9 mouse cellular contexts compared by ENCODE assay signal in genomic region chr5:14389184-14389890, GRCm38 (mm10).
DNase-seq lines count a peak whose midpoint lies in the region; ATAC-seq and TF ChIP-seq lines count a peak whose summit lies in the region.
"Had no signal": no experiment of that assay in that cellular context is flagged by ENCODE, and none has a peak within 500 bp of the region (broad histone marks: within the 10 kb centered on the region; RNA-seq: fewer than 3 reads in every experiment).

No protein-coding gene starts in this region.

- no peak for TF ChIP-seq POLR2A in kidney, adult 2 months (IDR thresholded peaks at IDR 0.05; ENCODE audit: low read depth, low read length)

- H3K36me3 ChIP-seq in heart, postnatal 0 days (replicated peaks; ENCODE audit: control insufficient read depth, insufficient read depth, low read length): no peaks in the 10 kb centered on the region
- no peaks in the 10 kb centered on the region for H3K36me3 ChIP-seq in heart, embryonic 12.5 days
- H3K36me3 ChIP-seq in forebrain, embryonic 12.5 days (replicated peaks): no peaks in the 10 kb centered on the region
- H3K36me3 ChIP-seq in kidney, adult 2 months (ENCODE audit: control insufficient read depth, insufficient read depth, low read length): no peaks in the 10 kb centered on the region
- H3K36me3 ChIP-seq in neural tube, embryonic 11.5 days (ENCODE audit: control insufficient read depth, insufficient read depth, low read length): no peaks in the 10 kb centered on the region

- no peaks in the 10 kb centered on the region for H3K9me3 ChIP-seq in heart, postnatal 0 days (replicated peaks; ENCODE audit: control insufficient read depth, low read length)
- H3K9me3 ChIP-seq in heart, embryonic 12.5 days (replicated peaks): no peaks in the 10 kb centered on the region; the same call in 1 of the 2 replicates
- H3K9me3 ChIP-seq in forebrain, embryonic 12.5 days: no peaks in the 10 kb centered on the region
- no peaks in the 10 kb centered on the region for H3K9me3 ChIP-seq in neural tube, embryonic 11.5 days (ENCODE audit: control insufficient read depth, low read length)
- H3K9me3 ChIP-seq: megakaryocyte, embryonic 14.5 days had no signal

- 14% methylated on average over 6 of the region's 6 CpGs for WGBS in heart, postnatal 0 days
- 24% methylated on average over 6 of the region's 6 CpGs for WGBS in heart, embryonic 12.5 days
- 26% methylated on average over 6 of the region's 6 CpGs for WGBS in forebrain, embryonic 12.5 days
- 15% methylated on average over 6 of the region's 6 CpGs for WGBS in kidney, adult 2 months
- WGBS in neural tube, embryonic 11.5 days: 24% methylated on average over 6 of the region's 6 CpGs

- H3K27ac ChIP-seq in heart, postnatal 0 days (ENCODE audit: low read depth): no peak overlapping the region
- no peak overlapping the region for H3K27ac ChIP-seq in heart, embryonic 12.5 days (ENCODE audit: poor library complexity, severe bottlenecking)
- H3K27ac ChIP-seq in forebrain, embryonic 12.5 days: no peak overlapping the region
- no peak overlapping the region for H3K27ac ChIP-seq in kidney, adult 2 months (ENCODE audit: insufficient read depth, low read depth, low read length)
- H3K27ac ChIP-seq in neural tube, embryonic 11.5 days (ENCODE audit: low read depth, low read length): no peak overlapping the region

- no peak for DNase-seq in heart, postnatal 0 days (ENCODE audit: low spot score)
- DNase-seq in c-Kit-positive CD71-negative TER-119-negative erythroid progenitor cells, embryonic 14.5 days (ENCODE audit: low read depth): peak; percentile 8
- peak; percentile 63 for DNase-seq in kidney, adult 2 months
- peak; percentile 64 to 83 for DNase-seq in left cerebral cortex, postnatal 25 days (ENCODE audit: low spot score in 2 of 2)
- peak; percentile 57 for DNase-seq in neural tube, embryonic 11.5 days (ENCODE audit: low spot score)

- no peaks in the 10 kb centered on the region for H3K27me3 ChIP-seq in heart, postnatal 0 days (ENCODE audit: control insufficient read depth, insufficient read depth, low read length)
- H3K27me3 ChIP-seq in heart, embryonic 12.5 days (replicated peaks): no peaks in the 10 kb centered on the region
- no peaks in the 10 kb centered on the region for H3K27me3 ChIP-seq in forebrain, embryonic 12.5 days
- H3K27me3 ChIP-seq in kidney, adult 2 months (replicated peaks; ENCODE audit: control insufficient read depth, insufficient read depth, low read length): no peaks in the 10 kb centered on the region
- no peaks in the 10 kb centered on the region for H3K27me3 ChIP-seq in neural tube, embryonic 11.5 days (ENCODE audit: control insufficient read depth, insufficient read depth, low read length)
- H3K27me3 ChIP-seq: megakaryocyte, embryonic 14.5 days had no signal

- ATAC-seq in heart, postnatal 0 days (ENCODE audit: insufficient read depth, low read depth): no peak
- ATAC-seq in heart, embryonic 12.5 days (ENCODE audit: insufficient number of reproducible peaks, low FRiP score): no peak
- ATAC-seq in forebrain, embryonic 12.5 days (ENCODE audit: low FRiP score): peak; percentile 88
- ATAC-seq in neural tube, embryonic 11.5 days (ENCODE audit: insufficient read depth, low FRiP score, low TSS enrichment): peak; percentile 86; the same call in 1 of the 2 replicates
- no peak for ATAC-seq in monocyte, adult 5-6 weeks (replicated peaks; ENCODE audit: insufficient number of reproducible peaks, low FRiP score, low TSS enrichment, poor library complexity, severe bottlenecking)

- H3K9ac ChIP-seq in heart, postnatal 0 days (replicated peaks; ENCODE audit: low read depth, low read length): no peak overlapping the region
- H3K9ac ChIP-seq in heart, embryonic 12.5 days: no peak overlapping the region
- H3K9ac ChIP-seq in forebrain, embryonic 12.5 days: no peak overlapping the region
- no peak overlapping the region for H3K9ac ChIP-seq in neural tube, embryonic 11.5 days (ENCODE audit: low read length)

- H3K4me3 ChIP-seq in heart, postnatal 0 days (ENCODE audit: low read depth, low read length): no peak overlapping the region
- no peak overlapping the region for H3K4me3 ChIP-seq in heart, embryonic 12.5 days
- H3K4me3 ChIP-seq in forebrain, embryonic 12.5 days (replicated peaks): no peak overlapping the region
- H3K4me3 ChIP-seq in kidney, adult 2 months (ENCODE audit: insufficient read depth, low read depth, low read length): no peak overlapping the region
- H3K4me3 ChIP-seq in neural tube, embryonic 11.5 days (ENCODE audit: low read depth, low read length): no peak overlapping the region
- H3K4me3 ChIP-seq: megakaryocyte, embryonic 14.5 days had no signal

- H3K4me2 ChIP-seq in heart, postnatal 0 days (ENCODE audit: low read depth, low read length): no peak overlapping the region
- H3K4me2 ChIP-seq in heart, embryonic 12.5 days: no peak overlapping the region
- H3K4me2 ChIP-seq in forebrain, embryonic 12.5 days: no peak overlapping the region
- no peak overlapping the region for H3K4me2 ChIP-seq in neural tube, embryonic 11.5 days (ENCODE audit: low read depth)

- TF ChIP-seq CTCF in heart, postnatal 0 days (IDR thresholded peaks at IDR 0.05; ENCODE audit: low read depth): peak; percentile 49
- peak; percentile 51; the same call in 1 of the 2 replicates for TF ChIP-seq CTCF in kidney, adult 2 months (conservative IDR thresholded peaks at IDR 0.05; ENCODE audit: insufficient read depth, insufficient read length, low read depth, low read length)

- no peaks in the 10 kb centered on the region for H3K4me1 ChIP-seq in heart, postnatal 0 days (ENCODE audit: control insufficient read depth, insufficient read depth)
- H3K4me1 ChIP-seq in heart, embryonic 12.5 days (replicated peaks): no peaks in the 10 kb centered on the region
- H3K4me1 ChIP-seq in forebrain, embryonic 12.5 days: no peaks in the 10 kb centered on the region
- H3K4me1 ChIP-seq in kidney, adult 2 months (ENCODE audit: control insufficient read depth, insufficient read depth, low read length): no peaks in the 10 kb centered on the region
- H3K4me1 ChIP-seq in neural tube, embryonic 11.5 days (ENCODE audit: control insufficient read depth, insufficient read depth, low read length): no peaks in the 10 kb centered on the region
- H3K4me1 ChIP-seq: megakaryocyte, embryonic 14.5 days had no signal

- no peak for TF ChIP-seq EP300 in heart, postnatal 0 days (IDR thresholded peaks at IDR 0.05; ENCODE audit: low read depth)

- intact Hi-C loops in left cerebral cortex, postnatal 25 days (cut with DNase I): no loop called here

Comparison
In these comparisons a context has a peak if more than half of its experiments do, and no peak if none do; other contexts are left out.
1. ATAC-seq: peak in forebrain, embryonic 12.5 days (single experiment) and neural tube, embryonic 11.5 days (single experiment); none in heart, postnatal 0 days (single experiment), heart, embryonic 12.5 days (single experiment) and monocyte, adult 5-6 weeks (single experiment).